Mouse (Mus musculus): ENCODE measurements around the gene Tanc1.

The Tanc1 gene

DNA sequence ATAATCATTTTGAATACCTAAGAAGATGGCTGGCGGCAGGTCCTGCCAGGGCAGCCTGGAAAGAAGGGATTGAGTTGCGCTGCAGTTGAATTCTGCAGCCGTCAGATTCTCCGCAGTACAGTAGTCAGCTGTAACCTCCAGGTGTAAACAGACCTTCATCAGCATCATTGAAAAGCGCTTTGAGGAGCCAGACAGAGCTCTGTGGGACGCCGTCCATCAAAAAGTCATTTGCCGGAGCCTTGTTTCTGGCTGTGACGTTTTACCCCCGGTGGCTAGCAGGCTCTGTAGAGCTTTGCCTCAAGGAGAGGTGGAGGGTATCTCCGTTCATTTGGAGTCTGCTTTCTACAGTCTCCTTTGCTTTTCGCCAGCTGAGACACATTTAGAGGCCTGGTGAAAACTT is 36.6 kb downstream of the Tanc1 start:
- DNase-seq (ENCODE audit: low read depth, low spot score), result no peak

DNA sequence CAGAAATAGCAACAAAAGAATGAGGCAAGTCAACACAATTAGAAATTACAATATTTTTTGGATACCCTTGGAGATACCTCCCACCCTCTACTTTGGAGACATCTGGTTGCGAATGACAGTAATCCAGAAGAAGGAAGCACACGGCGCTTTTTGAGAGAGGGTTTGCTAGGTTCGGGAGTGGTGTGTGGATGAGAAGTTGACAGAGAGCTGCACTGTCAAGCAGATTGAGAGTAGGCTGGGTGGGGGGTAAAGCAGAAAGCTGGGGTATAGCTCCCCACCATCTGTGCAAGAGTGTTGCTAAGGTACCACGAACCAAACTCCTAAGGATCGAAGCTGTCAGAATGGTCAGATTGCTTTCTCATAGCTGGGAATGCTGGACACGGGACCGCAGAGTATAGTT is 40.0 kb downstream of the Tanc1 start:
- DNase-seq (ENCODE audit: low read depth, low spot score), result no peak

DNA sequence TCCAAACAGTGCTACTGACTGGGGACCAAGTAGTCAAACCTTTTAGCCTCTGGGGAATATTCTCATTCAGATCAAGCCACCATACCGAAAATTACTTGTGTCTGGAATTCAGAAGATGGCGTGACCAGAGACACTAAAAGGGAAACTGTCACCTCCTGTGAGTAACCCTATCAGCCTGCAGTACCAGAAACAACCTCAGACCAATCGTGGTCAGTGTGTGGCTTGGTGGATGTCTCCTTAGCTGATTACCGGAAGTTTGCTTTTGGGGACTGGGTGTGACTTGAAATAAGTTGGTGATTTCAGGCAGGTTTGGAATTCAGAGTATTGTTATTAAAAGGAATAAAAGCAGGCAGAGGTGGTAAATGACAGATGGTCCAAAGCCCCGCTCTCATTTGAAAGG is 40.9 kb downstream of the Tanc1 start:
- DNase-seq (ENCODE audit: low read depth, low spot score), result no peak

DNA sequence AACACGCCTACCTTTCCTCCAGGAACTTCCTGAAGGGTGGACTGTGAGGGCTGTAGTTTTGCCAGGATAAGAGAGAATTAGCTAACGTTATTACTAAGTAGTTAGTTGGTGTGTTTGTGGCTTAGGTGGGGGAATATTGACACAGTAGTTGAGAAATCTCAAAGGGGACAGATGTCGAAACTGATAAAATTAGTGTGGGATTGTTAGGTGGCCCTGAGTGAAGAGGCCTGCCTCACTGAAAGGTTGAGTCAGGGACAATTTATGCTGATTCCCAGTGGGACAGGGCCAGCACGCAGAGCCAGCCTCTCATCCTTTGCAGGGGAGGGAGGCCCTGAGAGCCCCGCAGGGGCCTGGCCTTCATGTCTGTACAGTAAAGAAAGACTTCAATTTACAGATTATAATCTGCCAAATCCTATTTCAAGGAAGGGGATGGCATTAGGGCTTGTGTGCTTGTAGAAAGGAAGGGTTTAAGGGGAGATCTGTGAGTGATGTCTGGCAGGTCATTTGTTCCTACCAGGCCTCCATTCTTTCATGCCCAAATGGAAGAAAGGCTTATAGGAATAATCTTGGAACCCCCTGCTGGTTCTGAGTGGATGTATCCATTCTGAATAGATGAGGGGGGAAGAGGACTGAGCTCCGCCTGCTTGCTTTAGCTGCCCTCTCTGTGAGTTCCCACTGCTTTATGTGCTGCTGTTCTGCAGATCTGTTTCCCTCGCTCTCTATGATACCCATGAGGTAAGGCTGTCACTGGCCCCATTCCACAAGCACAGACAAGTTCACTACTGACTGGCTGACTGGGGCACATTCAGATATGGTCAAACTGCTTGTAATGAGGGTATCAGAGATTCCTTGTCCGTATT is 41.7 kb downstream of the Tanc1 start:
- DNase-seq (ENCODE audit: low read depth, low spot score), result no peak

DNA sequence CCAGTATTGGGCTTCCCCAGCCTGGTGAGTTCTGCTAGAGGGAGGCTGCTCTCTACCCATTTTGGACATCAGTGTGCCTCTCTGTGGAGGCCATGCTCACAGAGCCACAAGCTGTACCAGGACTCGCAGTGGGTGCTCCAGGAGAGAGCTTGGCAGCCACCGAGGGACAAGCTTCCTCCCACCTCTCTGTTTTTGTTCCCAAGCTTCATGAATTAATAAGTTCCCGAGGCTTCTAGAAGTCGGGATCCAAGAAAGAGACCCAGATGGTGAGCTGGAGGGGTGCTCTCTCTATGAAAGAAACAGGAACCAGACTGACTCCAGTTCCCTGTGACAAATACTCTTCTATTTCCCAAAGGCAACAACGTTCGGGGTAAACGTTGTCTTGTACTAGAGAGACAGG is 43.6 kb downstream of the Tanc1 start:
- DNase-seq (ENCODE audit: low read depth, low spot score), result no peak

DNA sequence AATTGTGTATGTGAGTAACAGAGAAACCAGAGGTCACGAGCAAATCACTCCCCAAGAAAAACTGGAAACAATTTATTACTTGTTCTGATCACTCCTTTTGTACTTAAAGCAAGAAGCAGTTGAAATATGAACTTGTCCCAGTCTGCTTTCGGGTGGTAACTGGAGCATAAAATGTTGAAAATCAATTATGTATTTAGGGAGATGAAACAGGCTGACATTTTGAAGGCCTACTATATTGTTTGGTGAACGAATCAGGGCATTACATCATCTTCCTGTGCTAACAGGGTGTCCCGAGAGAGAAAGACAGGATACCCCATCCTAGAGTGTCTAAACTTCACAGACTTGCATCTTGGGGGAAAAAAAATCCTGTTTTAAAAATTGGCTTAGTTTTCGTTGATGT is 44.8 kb downstream of the Tanc1 start:
- no peak for DNase-seq (ENCODE audit: low read depth, low spot score)

DNA sequence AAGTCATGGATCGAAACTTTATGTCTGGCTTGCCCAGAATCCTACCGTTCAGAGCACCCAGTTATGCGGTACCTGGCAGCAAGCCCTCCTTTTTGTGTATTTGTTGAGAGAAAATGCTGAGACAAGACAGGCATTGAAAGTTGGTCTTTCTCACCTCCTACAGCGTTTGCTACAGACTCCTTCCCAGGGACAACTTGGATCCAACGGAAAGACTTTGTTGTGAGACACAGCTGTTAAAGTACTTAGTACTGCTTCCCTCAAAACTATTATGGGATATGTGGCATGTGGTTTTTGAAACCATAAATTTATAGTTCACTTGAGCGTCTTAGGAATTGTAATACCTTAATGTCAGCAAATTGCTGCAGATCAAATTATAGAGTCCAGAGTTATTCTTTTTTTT is 47.8 kb downstream of the Tanc1 start:
- no peak for DNase-seq (ENCODE audit: low read depth, low spot score)

DNA sequence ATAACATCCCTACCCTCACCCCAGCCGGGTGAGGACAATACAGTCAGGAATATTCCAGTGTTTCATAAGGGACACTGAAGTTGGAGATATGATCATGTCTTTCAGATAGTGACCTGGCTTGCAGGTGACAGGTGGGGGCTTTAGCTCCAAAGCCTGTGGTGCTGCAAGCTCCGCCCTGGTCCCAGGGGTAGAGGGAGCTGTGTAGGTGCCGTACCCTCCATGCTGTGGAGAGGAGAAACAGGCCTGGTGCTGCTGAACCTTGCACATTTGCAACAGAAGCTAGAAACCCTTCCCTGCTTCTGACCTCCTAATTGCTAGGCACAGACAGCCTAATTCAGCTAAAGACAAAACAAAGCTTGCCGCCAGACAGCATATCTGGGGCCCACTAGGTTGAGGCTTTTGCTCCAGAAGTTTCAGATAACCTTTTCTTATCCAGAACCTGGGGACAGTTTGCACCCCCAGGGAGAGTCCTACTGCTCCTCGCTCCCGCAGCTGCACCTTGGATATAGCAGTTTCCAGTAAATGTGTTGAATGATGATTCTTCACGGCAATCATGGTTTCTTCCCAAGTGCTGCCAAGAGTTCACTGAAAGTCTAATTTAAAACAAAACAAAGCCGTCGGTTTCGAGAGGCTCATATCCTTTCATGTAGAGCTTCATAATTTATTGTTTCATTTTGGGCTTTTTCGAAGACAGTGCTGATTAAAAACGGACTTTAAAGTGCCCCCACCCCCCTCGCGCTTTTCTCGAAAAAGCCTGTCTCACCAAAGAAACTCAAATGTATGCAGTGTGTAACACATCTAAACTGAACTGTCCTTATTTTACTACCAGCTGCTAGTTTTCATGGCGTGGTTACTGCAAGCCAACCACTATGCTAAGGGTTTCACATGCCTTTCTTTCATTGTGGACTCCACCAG is 49.3 kb downstream of the Tanc1 start:
- no peak for DNase-seq (ENCODE audit: low read depth, low spot score)

DNA sequence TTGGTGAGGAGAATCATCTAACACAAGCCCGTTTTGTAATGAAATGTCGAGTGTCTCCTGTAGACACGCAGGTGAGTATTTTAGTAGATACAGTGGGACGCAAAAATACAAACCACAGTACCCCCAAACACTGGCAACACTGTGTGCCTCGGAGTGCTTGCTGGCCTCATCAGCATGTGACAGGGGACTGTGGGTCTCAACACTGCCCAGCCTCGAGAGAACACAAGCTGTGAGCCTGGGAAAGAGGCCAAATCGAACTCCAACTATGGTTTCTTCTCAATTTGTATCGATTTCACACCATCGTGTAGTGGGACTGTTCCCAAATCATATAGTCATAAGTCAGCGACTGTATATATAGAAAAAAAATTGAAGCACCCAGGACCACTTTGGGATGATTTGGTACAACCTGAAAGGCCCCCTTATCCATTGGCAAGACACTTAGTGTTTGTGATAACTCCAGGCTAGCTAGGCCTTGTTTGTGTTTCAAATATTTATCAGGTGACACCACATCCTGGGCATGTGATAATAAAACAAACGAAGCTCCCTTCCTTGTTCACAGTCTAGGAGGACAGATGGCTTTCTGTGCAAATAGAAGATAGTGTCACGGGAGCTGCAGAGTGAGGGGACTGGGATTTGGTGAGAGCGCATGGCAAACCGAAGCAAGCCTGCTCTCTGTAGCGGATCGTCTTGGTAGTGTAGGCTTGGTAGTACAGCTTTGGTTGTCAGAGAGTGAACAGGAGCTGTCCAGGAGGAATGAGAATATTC is 53.1 kb downstream of the Tanc1 start:
- no peak for DNase-seq (ENCODE audit: low read depth, low spot score)

DNA sequence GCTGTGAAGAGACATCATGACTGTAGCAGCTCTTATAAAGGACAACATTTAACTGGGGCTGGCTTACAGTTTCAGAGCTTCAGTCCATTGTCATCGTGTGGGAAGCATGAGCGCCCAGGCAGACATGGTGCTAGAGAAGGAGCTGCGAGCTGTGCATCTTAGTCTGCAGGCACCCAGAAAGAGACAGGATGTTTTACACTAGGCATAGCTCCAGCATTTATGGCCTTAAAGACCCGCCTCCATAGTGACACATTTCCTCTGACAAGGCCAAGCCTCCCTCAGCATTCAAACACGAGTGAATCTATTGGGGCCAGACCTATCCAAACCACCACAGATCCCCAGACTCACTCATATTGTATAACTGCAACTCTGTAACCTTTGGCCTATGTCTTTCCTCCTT is 54.7 kb downstream of the Tanc1 start:
- no peak for DNase-seq (ENCODE audit: low read depth, low spot score)

DNA sequence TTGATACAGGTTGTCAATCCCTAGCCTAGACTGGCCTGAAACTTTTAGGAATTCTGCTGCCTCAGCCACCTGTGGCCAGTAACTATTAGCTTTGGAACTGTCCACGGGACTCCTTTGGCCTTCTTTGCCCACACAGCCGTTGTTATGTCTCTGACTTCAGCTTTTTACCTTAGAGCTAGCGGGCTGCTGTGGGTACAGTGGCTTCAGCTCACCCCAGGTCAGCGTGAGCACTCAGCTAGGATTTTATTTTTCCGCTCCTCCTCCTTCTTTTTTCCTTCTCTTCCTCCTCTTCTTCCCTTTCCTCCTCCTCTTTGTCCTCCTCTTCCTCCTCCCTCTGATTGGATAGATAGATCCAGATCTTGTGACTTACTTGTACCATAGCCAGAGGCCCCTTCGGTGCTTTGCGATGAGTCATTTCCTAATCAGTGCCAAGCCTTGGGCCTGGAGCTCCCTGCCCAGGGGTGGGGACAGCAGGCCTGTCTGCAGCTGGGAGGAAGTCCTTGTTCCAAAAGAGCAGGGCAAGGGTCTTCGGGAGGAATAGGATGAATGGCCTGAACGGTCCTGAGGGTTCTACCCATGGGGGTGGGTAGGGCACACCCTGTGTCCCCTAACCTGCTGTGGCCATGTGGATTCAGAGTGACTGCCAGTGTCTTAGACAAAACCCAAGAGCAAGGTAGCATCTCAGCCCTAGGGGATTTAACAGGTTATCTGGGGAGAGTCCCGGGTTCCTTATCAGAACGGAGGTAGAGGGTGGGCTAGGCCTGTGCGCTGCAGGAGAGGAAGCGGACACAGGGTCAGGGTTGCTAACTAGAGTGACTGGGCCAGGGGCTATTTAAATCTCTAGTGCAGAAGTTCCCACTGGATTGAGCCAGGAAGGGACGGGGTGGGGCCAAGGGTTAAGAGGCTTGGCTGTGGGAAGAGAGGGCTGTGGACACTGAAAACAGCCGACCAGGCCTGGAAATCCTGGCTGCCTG is 58.5 kb downstream of the Tanc1 start:
- DNase-seq (ENCODE audit: low read depth, low spot score), result no peak

DNA sequence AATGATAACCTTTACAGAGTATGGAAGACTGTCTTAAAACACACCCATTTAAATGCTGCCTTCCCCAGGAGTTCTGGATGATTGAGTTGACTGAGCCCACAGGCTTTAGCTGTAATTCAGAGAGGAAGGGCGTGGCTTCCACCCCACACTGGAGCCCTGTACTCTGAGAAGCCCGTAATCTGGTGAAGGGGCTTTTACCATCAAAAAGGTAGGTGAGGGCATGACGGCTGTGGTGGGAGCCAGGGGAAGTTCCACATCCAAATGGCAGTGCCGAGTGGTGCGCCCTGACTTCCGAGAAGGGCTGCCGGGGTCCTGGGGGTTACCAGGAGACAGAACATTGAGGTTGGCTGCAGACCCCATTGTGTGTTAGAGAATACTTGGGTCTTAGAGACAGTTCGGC is 59.8 kb downstream of the Tanc1 start:
- no peak for DNase-seq (ENCODE audit: low read depth, low spot score)

DNA sequence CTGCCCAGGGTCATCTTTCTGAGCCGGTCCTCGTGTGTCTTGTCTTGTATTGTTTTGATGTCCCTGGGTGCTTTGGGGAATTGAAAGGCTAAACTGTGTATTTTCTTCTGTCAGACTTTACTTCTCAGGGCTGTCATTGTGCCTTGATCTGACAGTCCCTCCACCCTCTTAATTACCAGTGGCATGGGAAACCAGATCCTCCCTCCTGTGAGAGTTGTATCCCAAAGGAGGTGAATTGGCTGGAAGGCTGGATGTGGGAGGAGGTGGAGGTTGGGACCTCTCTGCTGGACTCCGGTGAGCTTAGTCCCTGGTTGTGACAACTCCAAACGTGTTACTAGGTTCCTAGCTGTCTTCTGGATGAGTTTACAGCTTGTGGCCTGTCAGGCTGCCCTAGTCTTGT is 60.2 kb downstream of the Tanc1 start:
- no peak for DNase-seq (ENCODE audit: low read depth, low spot score)

DNA sequence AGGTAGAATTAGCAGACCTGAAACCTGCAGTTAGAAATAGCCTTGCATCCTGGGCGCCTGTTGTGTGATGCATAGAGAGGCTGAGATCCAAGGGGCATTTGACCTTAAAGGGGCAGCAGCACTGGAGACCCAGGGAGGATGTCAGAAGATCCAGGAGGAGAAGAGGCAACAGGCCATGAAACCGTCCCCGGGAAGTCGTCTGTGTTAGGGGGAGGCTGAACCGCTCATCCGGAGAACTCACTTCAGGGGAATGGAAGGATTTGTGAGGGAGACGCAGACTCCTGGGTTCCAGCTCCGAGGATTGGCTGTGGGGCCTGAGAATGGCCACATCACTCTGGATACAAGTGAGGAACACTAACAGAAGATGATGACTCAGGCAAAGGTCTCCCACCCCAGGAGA is 60.8 kb downstream of the Tanc1 start:
- no peak for DNase-seq (ENCODE audit: low read depth, low spot score)

DNA sequence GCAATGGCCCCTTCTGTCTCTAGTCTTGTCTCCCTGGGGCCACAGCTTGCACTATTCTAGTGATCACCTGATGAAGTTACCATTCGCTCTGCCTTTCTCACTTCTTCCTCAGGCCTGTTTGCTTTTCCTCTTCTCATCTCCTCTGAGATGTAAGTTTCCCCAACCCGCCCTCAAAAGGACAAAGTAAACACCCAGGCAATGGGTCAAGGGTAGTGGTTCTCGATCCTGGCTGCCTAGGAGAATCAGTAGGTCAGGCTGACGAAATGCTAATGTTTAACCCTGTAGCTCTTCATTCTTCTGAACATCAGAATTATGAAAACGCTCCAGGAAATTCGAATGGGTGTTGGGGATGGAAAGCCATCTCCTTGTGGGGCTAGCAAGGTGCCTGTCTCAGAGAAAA is 61.5 kb downstream of the Tanc1 start:
- DNase-seq (ENCODE audit: low read depth, low spot score), result no peak

DNA sequence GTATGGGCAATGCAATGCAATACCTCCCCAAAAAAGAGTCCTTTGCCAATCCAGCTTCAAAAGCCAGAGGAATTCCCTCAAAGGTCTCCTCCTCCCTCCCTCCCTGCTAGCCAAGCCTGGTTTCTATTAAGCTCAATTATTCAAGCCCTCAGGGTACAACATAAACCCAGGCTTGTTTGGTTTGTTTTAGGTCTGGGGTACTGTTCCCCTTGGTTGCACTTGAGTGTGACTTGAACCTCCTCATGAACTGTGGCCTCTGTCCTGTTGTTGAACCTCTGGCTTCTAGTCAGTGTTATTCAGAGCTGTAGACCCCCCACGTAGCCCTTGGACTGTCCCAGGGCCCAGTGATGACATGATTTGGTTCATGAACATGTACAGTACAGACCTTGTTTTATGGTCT is 62.0 kb downstream of the Tanc1 start:
- no peak for DNase-seq (ENCODE audit: low read depth, low spot score)

DNA sequence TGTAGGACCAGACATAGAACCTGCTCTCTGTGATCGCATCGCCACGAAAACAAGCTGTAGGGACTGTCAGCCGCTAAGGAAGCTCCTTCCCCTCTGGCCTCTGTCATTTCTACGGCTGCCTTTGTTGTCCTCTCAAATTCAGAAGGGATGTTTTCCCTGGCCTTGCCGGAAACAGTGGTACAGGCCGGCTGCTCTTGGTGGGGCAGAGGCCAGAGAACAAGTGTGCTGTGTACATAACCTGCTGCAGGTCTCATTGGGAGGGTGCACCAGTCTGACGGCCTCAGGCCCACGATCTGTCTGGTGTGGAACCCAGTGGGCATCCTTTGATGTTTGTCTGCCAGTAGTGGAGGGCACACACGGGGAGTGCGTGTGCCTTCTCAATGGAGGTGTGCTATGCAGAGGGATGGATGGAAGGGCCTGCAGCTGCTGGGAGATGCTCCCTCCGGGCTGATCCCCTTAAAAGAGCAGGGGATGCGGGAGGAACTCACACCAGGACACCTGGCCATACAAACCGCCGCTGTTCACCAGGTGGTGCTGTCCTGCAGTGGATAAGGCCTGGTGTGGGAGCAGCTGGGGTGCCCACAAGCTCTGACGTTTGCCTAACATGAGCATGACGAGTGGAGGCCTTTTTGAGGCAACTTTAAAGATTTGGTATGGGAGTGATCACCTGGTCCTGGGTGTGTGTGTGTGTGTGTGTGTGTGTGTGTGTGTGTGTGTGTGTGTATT is 63.6 kb downstream of the Tanc1 start:
- no peak for DNase-seq (ENCODE audit: low read depth, low spot score)

DNA sequence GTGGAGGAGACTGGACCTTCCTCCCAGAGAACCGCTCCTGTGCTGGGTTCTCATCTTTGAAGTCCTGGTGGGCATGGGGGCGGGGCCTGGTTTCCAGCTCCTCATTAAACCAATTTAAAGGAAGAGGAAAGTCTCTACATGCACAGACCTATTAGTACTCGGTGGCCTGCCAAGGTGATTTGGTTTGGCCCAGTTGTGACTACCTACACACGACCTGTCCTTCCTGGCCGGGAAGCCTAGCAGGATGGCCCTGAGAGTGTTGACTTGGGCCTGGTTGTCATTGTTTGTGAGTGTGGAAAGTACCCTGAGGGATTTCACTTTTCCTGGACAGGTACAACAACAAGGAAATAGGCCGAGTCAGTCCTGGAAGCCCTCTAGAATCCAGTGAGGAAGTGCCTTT is 64.2 kb downstream of the Tanc1 start:
- DNase-seq (ENCODE audit: low read depth, low spot score), result no peak

DNA sequence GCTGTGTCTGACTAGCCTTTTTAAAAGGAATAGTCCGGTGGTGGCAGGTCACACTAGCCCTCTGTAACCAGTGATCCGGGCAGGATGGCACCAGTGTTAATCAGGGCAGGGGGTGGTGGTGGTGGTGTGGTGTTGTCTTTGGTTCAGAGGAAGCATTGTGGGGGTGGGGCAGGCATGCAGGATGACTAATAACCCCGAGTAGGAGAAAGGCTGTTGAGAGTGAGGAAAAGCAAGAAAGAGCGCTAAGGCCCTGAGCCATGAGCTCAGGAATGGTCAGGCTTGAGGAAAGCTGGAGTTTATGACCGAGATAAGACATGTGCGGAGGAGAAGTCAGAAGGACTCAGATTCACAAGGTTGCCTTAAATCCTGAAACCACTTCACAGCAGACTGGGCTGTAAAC is 64.6 kb downstream of the Tanc1 start:
- DNase-seq (ENCODE audit: low read depth, low spot score), result no peak

DNA sequence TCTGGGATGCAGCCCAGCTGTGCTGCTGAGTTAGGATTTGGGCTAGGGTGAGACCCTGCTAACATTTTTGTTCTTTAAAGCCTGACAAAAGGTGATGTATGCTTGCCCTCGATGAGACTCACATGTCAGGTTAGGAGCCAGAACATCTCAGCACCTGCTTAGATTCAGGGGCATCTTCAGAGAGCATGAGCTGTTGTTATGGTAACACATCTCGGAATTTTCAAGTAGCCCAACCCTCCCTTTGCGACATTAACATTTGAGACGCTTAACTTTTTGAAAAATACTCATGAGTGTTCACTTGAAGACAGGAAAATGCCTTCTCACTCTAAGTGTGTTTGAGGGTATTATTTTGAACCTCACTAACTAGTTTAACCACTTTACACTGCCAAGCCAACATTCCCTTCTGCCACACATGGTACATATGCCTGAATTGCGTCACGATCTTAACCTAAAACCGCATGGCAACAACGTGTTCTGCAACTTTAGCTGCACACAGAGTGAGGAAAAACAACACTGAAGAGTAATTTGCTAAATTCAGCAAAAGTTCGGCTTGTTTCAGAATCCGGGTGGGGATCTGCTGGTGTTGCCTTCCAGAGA is 67.7 kb downstream of the Tanc1 start:
- DNase-seq (ENCODE audit: low read depth, low spot score), result no peak

Measured in embryo, embryonic 11.5 days (tissue).